In genomic region chr10:78351564-78351886, GRCm38 (mm10) we compare ENCODE assay signal across 8 mouse cellular contexts. TPM values are rescaled to one million over a fixed set of nuclear protein-coding genes. Genes with fewer than 3 reads are reported as not detected.
DNase-seq lines count a peak whose midpoint lies in the region; ATAC-seq and TF ChIP-seq lines count a peak whose summit lies in the region.

No protein-coding gene starts in this region.

- no peaks in the 10 kb centered on the region for H3K27me3 ChIP-seq in liver, adult 2 months (ENCODE audit: control insufficient read depth, insufficient read depth, low read length)
- no peaks in the 10 kb centered on the region for H3K27me3 ChIP-seq in embryonic facial prominence, embryonic 11.5 days (ENCODE audit: control insufficient read depth, insufficient read depth, low read length)
- no peaks in the 10 kb centered on the region for H3K27me3 ChIP-seq in intestine, embryonic 16.5 days (replicated peaks; ENCODE audit: control insufficient read depth, insufficient read depth, low read length)
- H3K27me3 ChIP-seq in midbrain, embryonic 14.5 days (ENCODE audit: control insufficient read depth, insufficient read depth, low read length), result no peaks in the 10 kb centered on the region

- H3K9me3 ChIP-seq in embryonic facial prominence, embryonic 11.5 days (replicated peaks; ENCODE audit: control insufficient read depth, low read length), result no peaks in the 10 kb centered on the region
- H3K9me3 ChIP-seq in intestine, embryonic 16.5 days (ENCODE audit: control insufficient read depth, low read length), result no peaks in the 10 kb centered on the region
- H3K9me3 ChIP-seq in midbrain, embryonic 14.5 days (ENCODE audit: control insufficient read depth, low read length), result no peaks in the 10 kb centered on the region

- DNase-seq in liver, adult 2 months (ENCODE audit: extremely low read depth, low read depth, low spot score), result peak; percentile 59
- DNase-seq in liver, result no peak
- peak; percentile 7 for DNase-seq in embryonic facial prominence, embryonic 11.5 days (ENCODE audit: low spot score)
- no peak for DNase-seq in midbrain, embryonic 14.5 days
- DNase-seq in adrenal gland, postnatal 14 days, result no peak
- no peak for DNase-seq in ovary, postnatal 36 days (ENCODE audit: low spot score)
- no peak for DNase-seq in gastrocnemius, postnatal 25 days

- H3K4me3 ChIP-seq in liver, adult 2 months (ENCODE audit: insufficient read depth, low read depth, low read length), result peak overlapping the region; percentile 85
- peak overlapping the region; percentile 89 for H3K4me3 ChIP-seq in embryonic facial prominence, embryonic 11.5 days (ENCODE audit: low read depth, low read length)
- peak overlapping the region; percentile 96 for H3K4me3 ChIP-seq in intestine, embryonic 16.5 days (ENCODE audit: low read length)
- H3K4me3 ChIP-seq in midbrain, embryonic 14.5 days (replicated peaks; ENCODE audit: low read depth, low read length), result peak overlapping the region; percentile 91

- WGBS in liver, adult 2 months, result 1% methylated on average over 13 of the region's 13 CpGs
- WGBS in embryonic facial prominence, embryonic 11.5 days, result 4% methylated on average over 12 of the region's 13 CpGs
- under 1% methylated on average over 13 of the region's 13 CpGs for WGBS in intestine, embryonic 16.5 days
- 3% methylated on average over 13 of the region's 13 CpGs for WGBS in midbrain, embryonic 14.5 days

- H3K9ac ChIP-seq in liver, adult 2 months (ENCODE audit: low read depth, low read length), result peak overlapping the region; percentile 91
- H3K9ac ChIP-seq in embryonic facial prominence, embryonic 11.5 days (replicated peaks; ENCODE audit: low read length), result peak overlapping the region; percentile 96
- H3K9ac ChIP-seq in intestine, embryonic 16.5 days (ENCODE audit: low read depth, low read length), result peak overlapping the region; percentile 99
- peak overlapping the region; percentile 98 for H3K9ac ChIP-seq in midbrain, embryonic 14.5 days (replicated peaks; ENCODE audit: low read length)

- no peak for TF ChIP-seq POLR2A in liver, adult 2 months (IDR thresholded peaks at IDR 0.05; ENCODE audit: extremely low read depth, insufficient read depth, low read length)

- no peaks in the 10 kb centered on the region for H3K36me3 ChIP-seq in liver, adult 2 months (ENCODE audit: control insufficient read depth, insufficient read depth, low read length)
- no peaks in the 10 kb centered on the region for H3K36me3 ChIP-seq in embryonic facial prominence, embryonic 11.5 days (replicated peaks; ENCODE audit: control insufficient read depth, insufficient read depth, low read depth, low read length)
- H3K36me3 ChIP-seq in intestine, embryonic 16.5 days (ENCODE audit: control insufficient read depth, insufficient read depth, low read length), result no peaks in the 10 kb centered on the region
- no peaks in the 10 kb centered on the region for H3K36me3 ChIP-seq in midbrain, embryonic 14.5 days (ENCODE audit: control insufficient read depth, insufficient read depth, low read length)

- ATAC-seq in embryonic facial prominence, embryonic 11.5 days (replicated peaks; ENCODE audit: insufficient number of reproducible peaks, low FRiP score, low TSS enrichment, low read depth), result no peak
- ATAC-seq in intestine, embryonic 16.5 days, result peak; percentile 21; the same call in 1 of the 2 replicates
- no peak for ATAC-seq in midbrain, embryonic 14.5 days (ENCODE audit: low FRiP score, low TSS enrichment)

- peaks cover 21% of the 10 kb centered on the region; the same call in 1 of the 2 replicates for H3K79me2 ChIP-seq in liver, adult 2 months (ENCODE audit: control insufficient read depth, insufficient read depth, low read length)

- H3K4me1 ChIP-seq in liver, adult 2 months (ENCODE audit: control insufficient read depth, insufficient read depth, low read length), result peaks cover 21% of the 10 kb centered on the region
- no peaks in the 10 kb centered on the region for H3K4me1 ChIP-seq in embryonic facial prominence, embryonic 11.5 days (ENCODE audit: control insufficient read depth, insufficient read depth, low read length)
- H3K4me1 ChIP-seq in intestine, embryonic 16.5 days (ENCODE audit: control insufficient read depth, insufficient read depth, low read length), result peaks cover 24% of the 10 kb centered on the region
- H3K4me1 ChIP-seq in midbrain, embryonic 14.5 days (ENCODE audit: control insufficient read depth, insufficient read depth, low read length), result peaks cover 19% of the 10 kb centered on the region

- H3K4me2 ChIP-seq in embryonic facial prominence, embryonic 11.5 days (ENCODE audit: low read depth, low read length), result peak overlapping the region; percentile 84
- H3K4me2 ChIP-seq in intestine, embryonic 16.5 days (ENCODE audit: low read depth, low read length), result peak overlapping the region; percentile 77
- peak overlapping the region; percentile 85 for H3K4me2 ChIP-seq in midbrain, embryonic 14.5 days (ENCODE audit: low read length)

- peak overlapping the region; percentile 91 for H3K27ac ChIP-seq in liver, adult 2 months (replicated peaks; ENCODE audit: insufficient read depth, low read depth, low read length)
- no peak overlapping the region for H3K27ac ChIP-seq in embryonic facial prominence, embryonic 11.5 days (replicated peaks; ENCODE audit: low read depth, low read length)
- H3K27ac ChIP-seq in intestine, embryonic 16.5 days (ENCODE audit: low read length), result peak overlapping the region; percentile 80
- peak overlapping the region; percentile 80 for H3K27ac ChIP-seq in midbrain, embryonic 14.5 days (replicated peaks; ENCODE audit: low read depth, low read length)

- no peak for TF ChIP-seq CTCF in liver, adult 2 months (IDR thresholded peaks at IDR 0.05; ENCODE audit: low read depth, low read length)

RNA-seq across cellular contexts. Expression of gene Agpat3, which starts 0.8 kb away (rescaled TPM):
- 132 and 161 TPM in 2 replicates for total RNA-seq in liver, adult 2 months (2014; rRNA removed)
- polyA plus RNA-seq in liver, adult 2 months (2012; rRNA removed), result 351 and 387 TPM in 2 replicates
- polyA plus RNA-seq in embryonic facial prominence, embryonic 11.5 days (2014; fragmentation: Nextera tagmentation; extraction: Ambion mirVana), result 32.8 and 34.1 TPM in 2 replicates
- 30.0 and 42.5 TPM in 2 replicates for polyA plus RNA-seq in intestine, embryonic 16.5 days (2015; fragmentation: Nextera tagmentation; extraction: Ambion mirVana)
- 61.4 and 68.0 TPM in 2 replicates for polyA plus RNA-seq in midbrain, embryonic 14.5 days (2014; fragmentation: Nextera tagmentation; extraction: Ambion mirVana)
- total RNA-seq in adrenal gland, postnatal 14 days (2021), result 323 and 324 TPM in 2 replicates
- total RNA-seq in gastrocnemius, postnatal 25 days (2021), result 100 to 1,000 TPM; 120 to 123 TPM

Comparison
In these comparisons a context has a peak if more than half of its experiments do, and no peak if none do; other contexts are left out.
1. DNase-seq: peak in liver, adult 2 months (single experiment) and embryonic facial prominence, embryonic 11.5 days (single experiment); none in liver (single experiment), midbrain, embryonic 14.5 days (single experiment), adrenal gland, postnatal 14 days (single experiment), ovary, postnatal 36 days (single experiment) and gastrocnemius, postnatal 25 days (single experiment).
2. Peak in every context shown above with its lines, with median percentiles within 50 percentile points of each other: H3K4me3 ChIP-seq, H3K9ac ChIP-seq and H3K4me2 ChIP-seq.